Mouse (Mus musculus): Measurements from ENCODE around the gene Nmu. TPM values are rescaled to one million over a fixed set of nuclear protein-coding genes. Genes with fewer than 3 reads are reported as not detected.
A peak's percentile ranks its signal among the peaks of the same experiment; 100 is the strongest.

Nmu gene
- polyA plus RNA-seq, 1 experiment = 0.23 TPM

- peaks cover 24% of the 10 kb centered on the region for H3K36me3 ChIP-seq (ENCODE audit: control insufficient read depth, insufficient read depth)
- TF ChIP-seq MAX (IDR thresholded peaks at IDR 0.05) = no peak
- TF ChIP-seq CTCF (IDR thresholded peaks at IDR 0.05; ENCODE audit: control insufficient read depth, insufficient read depth, insufficient read length) = no peak
- TF ChIP-seq CEBPB (IDR thresholded peaks at IDR 0.05; ENCODE audit: low read depth) = no peak
- TF ChIP-seq USF1 (IDR thresholded peaks at IDR 0.05; ENCODE audit: low read depth) = no peak
- TF ChIP-seq FOSL1 (IDR thresholded peaks at IDR 0.05; ENCODE audit: insufficient read depth, low read length, poor library complexity, severe bottlenecking) = no peak
- no peak for TF ChIP-seq MYOD1 (IDR thresholded peaks at IDR 0.05; ENCODE audit: control insufficient read depth, insufficient read length, low read depth)
- TF ChIP-seq MYOG (IDR thresholded peaks at IDR 0.05; ENCODE audit: control insufficient read depth, extremely low read depth, insufficient read length) = no peak
- peak overlapping the region; percentile 62 for H3ac ChIP-seq (ENCODE audit: control insufficient read depth, insufficient read length, low read depth)
- no peaks in the 10 kb centered on the region for H3K27me3 ChIP-seq (ENCODE audit: control insufficient read depth, insufficient read depth, insufficient read length)
- H3K4me3 ChIP-seq (ENCODE audit: insufficient read depth, poor library complexity, severe bottlenecking) = peak overlapping the region; percentile 91
- H3K79me3 ChIP-seq (ENCODE audit: low read depth) = peaks cover 43% of the 10 kb centered on the region
- peaks cover 67% of the 10 kb centered on the region for H3K79me2 ChIP-seq (ENCODE audit: control insufficient read depth, insufficient read depth)
Observed at GRCm38 (mm10) chr5:76303379-76303744, 60.2 kb downstream of the Nmu start.

GRCm38 (mm10) chr5:76302009-76302408, 61.6 kb downstream of the Nmu start:
- peaks cover 36% of the 10 kb centered on the region for H3K36me3 ChIP-seq (ENCODE audit: control insufficient read depth, insufficient read depth)
- peaks cover 57% of the 10 kb centered on the region for H3K79me3 ChIP-seq (ENCODE audit: low read depth)
- no peak overlapping the region for H3K4me3 ChIP-seq (ENCODE audit: insufficient read depth, poor library complexity, severe bottlenecking)
- TF ChIP-seq FOSL1 (IDR thresholded peaks at IDR 0.05; ENCODE audit: insufficient read depth, low read length, poor library complexity, severe bottlenecking) (no peak), USF1 (IDR thresholded peaks at IDR 0.05; ENCODE audit: low read depth) (no peak), MAX (IDR thresholded peaks at IDR 0.05) (no peak), CEBPB (IDR thresholded peaks at IDR 0.05; ENCODE audit: low read depth) (no peak), MYOD1 (IDR thresholded peaks at IDR 0.05; ENCODE audit: control insufficient read depth, insufficient read length, low read depth) (no peak), CTCF (IDR thresholded peaks at IDR 0.05; ENCODE audit: control insufficient read depth, insufficient read depth, insufficient read length) (no peak), MYOG (IDR thresholded peaks at IDR 0.05; ENCODE audit: control insufficient read depth, extremely low read depth, insufficient read length) (no peak)
- H3K79me2 ChIP-seq (ENCODE audit: control insufficient read depth, insufficient read depth) = peaks cover 80% of the 10 kb centered on the region
- no peak overlapping the region for H3ac ChIP-seq (ENCODE audit: control insufficient read depth, insufficient read length, low read depth)
- no peaks in the 10 kb centered on the region for H3K27me3 ChIP-seq (ENCODE audit: control insufficient read depth, insufficient read depth, insufficient read length)

GRCm38 (mm10) chr5:76289234-76289691, 74.3 kb downstream of the Nmu start:
- peaks cover 76% of the 10 kb centered on the region for H3K79me3 ChIP-seq (ENCODE audit: low read depth)
- TF ChIP-seq FOSL1 (IDR thresholded peaks at IDR 0.05; ENCODE audit: insufficient read depth, low read length, poor library complexity, severe bottlenecking) (no peak), MYOG (IDR thresholded peaks at IDR 0.05; ENCODE audit: control insufficient read depth, extremely low read depth, insufficient read length) (no peak), CEBPB (IDR thresholded peaks at IDR 0.05; ENCODE audit: low read depth) (no peak), CTCF (IDR thresholded peaks at IDR 0.05; ENCODE audit: control insufficient read depth, insufficient read depth, insufficient read length) (no peak), MAX (IDR thresholded peaks at IDR 0.05) (no peak), USF1 (IDR thresholded peaks at IDR 0.05; ENCODE audit: low read depth) (no peak), MYOD1 (IDR thresholded peaks at IDR 0.05; ENCODE audit: control insufficient read depth, insufficient read length, low read depth) (no peak)
- no peak overlapping the region for H3ac ChIP-seq (ENCODE audit: control insufficient read depth, insufficient read length, low read depth)
- no peak overlapping the region for H3K4me3 ChIP-seq (ENCODE audit: insufficient read depth, poor library complexity, severe bottlenecking)
- H3K79me2 ChIP-seq (ENCODE audit: control insufficient read depth, insufficient read depth) = peaks cover 100% of the 10 kb centered on the region
- no peaks in the 10 kb centered on the region for H3K36me3 ChIP-seq (ENCODE audit: control insufficient read depth, insufficient read depth)
- H3K27me3 ChIP-seq (ENCODE audit: control insufficient read depth, insufficient read depth, insufficient read length) = no peaks in the 10 kb centered on the region

- TF ChIP-seq MYOD1 (IDR thresholded peaks at IDR 0.05; ENCODE audit: control insufficient read depth, insufficient read length, low read depth) (no peak), CTCF (IDR thresholded peaks at IDR 0.05; ENCODE audit: control insufficient read depth, insufficient read depth, insufficient read length) (no peak), CEBPB (IDR thresholded peaks at IDR 0.05; ENCODE audit: low read depth) (no peak), MAX (IDR thresholded peaks at IDR 0.05) (no peak), USF1 (IDR thresholded peaks at IDR 0.05; ENCODE audit: low read depth) (no peak), MYOG (IDR thresholded peaks at IDR 0.05; ENCODE audit: control insufficient read depth, extremely low read depth, insufficient read length) (no peak), FOSL1 (IDR thresholded peaks at IDR 0.05; ENCODE audit: insufficient read depth, low read length, poor library complexity, severe bottlenecking) (no peak)
- H3K36me3 ChIP-seq (ENCODE audit: control insufficient read depth, insufficient read depth) = no peaks in the 10 kb centered on the region
Observed at GRCm38 (mm10) chr5:76288256-76288655, 75.3 kb downstream of the Nmu start.

GRCm38 (mm10) chr5:76287062-76287461, 76.5 kb downstream of the Nmu start:
- no peak for TF ChIP-seq CEBPB (IDR thresholded peaks at IDR 0.05; ENCODE audit: low read depth)
- TF ChIP-seq CTCF (IDR thresholded peaks at IDR 0.05; ENCODE audit: control insufficient read depth, insufficient read depth, insufficient read length) = no peak
- TF ChIP-seq MYOD1 (IDR thresholded peaks at IDR 0.05; ENCODE audit: control insufficient read depth, insufficient read length, low read depth) = no peak
- TF ChIP-seq MYOG (IDR thresholded peaks at IDR 0.05; ENCODE audit: control insufficient read depth, extremely low read depth, insufficient read length) = no peak
- TF ChIP-seq MAX (IDR thresholded peaks at IDR 0.05) = no peak
- TF ChIP-seq USF1 (IDR thresholded peaks at IDR 0.05; ENCODE audit: low read depth) = no peak
- TF ChIP-seq FOSL1 (IDR thresholded peaks at IDR 0.05; ENCODE audit: insufficient read depth, low read length, poor library complexity, severe bottlenecking) = no peak

More at GRCm38 (mm10) chr5:76288256-76288655, 75.3 kb downstream of the Nmu start:
- Histone ChIP-seq H3ac (ENCODE audit: control insufficient read depth, insufficient read length, low read depth) (no peak overlapping the region), H3K79me2 (ENCODE audit: control insufficient read depth, insufficient read depth) (peaks cover 100% of the 10 kb centered on the region), H3K27me3 (ENCODE audit: control insufficient read depth, insufficient read depth, insufficient read length) (no peaks in the 10 kb centered on the region), H3K79me3 (ENCODE audit: low read depth) (peaks cover 70% of the 10 kb centered on the region), H3K4me3 (ENCODE audit: insufficient read depth, poor library complexity, severe bottlenecking) (no peak overlapping the region)

More at GRCm38 (mm10) chr5:76287062-76287461, 76.5 kb downstream of the Nmu start:
- H3K36me3 ChIP-seq (ENCODE audit: control insufficient read depth, insufficient read depth) = no peaks in the 10 kb centered on the region
- H3K79me3 ChIP-seq (ENCODE audit: low read depth) = peaks cover 70% of the 10 kb centered on the region
- no peak overlapping the region for H3K4me3 ChIP-seq (ENCODE audit: insufficient read depth, poor library complexity, severe bottlenecking)
- no peaks in the 10 kb centered on the region for H3K27me3 ChIP-seq (ENCODE audit: control insufficient read depth, insufficient read depth, insufficient read length)
- H3K79me2 ChIP-seq (ENCODE audit: control insufficient read depth, insufficient read depth) = peaks cover 95% of the 10 kb centered on the region
- no peak overlapping the region for H3ac ChIP-seq (ENCODE audit: control insufficient read depth, insufficient read length, low read depth)
